ENCODE assay signal across 10 mouse cellular contexts in genomic region chr12:98342158-98342557, GRCm38 (mm10).
A peak's percentile ranks its signal among the peaks of the same experiment; 100 is the strongest.
DNase-seq lines count a peak whose midpoint lies in the region; ATAC-seq and TF ChIP-seq lines count a peak whose summit lies in the region.
"Had no signal": no experiment of that assay in that cellular context is flagged by ENCODE, and none has a peak within 500 bp of the region (broad histone marks: within the 10 kb centered on the region; RNA-seq: fewer than 3 reads in every experiment).

No protein-coding gene starts in this region.

- H3K27me3 ChIP-seq in thymus, adult 2 months (ENCODE audit: control insufficient read depth, insufficient read depth, low read length) = no peaks in the 10 kb centered on the region
- H3K27me3 ChIP-seq in limb, embryonic 11.5 days (ENCODE audit: control insufficient read depth, insufficient read depth, low read length) = no peaks in the 10 kb centered on the region
- H3K27me3 ChIP-seq in forebrain, embryonic 16.5 days (replicated peaks; ENCODE audit: control insufficient read depth, insufficient read depth, low read length) = no peaks in the 10 kb centered on the region
- H3K27me3 ChIP-seq: hindbrain, embryonic 15.5 days; neural tube, embryonic 13.5 days had no signal

- ATAC-seq in cerebellum, adult (ENCODE audit: insufficient number of reproducible peaks, low FRiP score, low TSS enrichment) = no peak
- ATAC-seq in limb, embryonic 11.5 days (ENCODE audit: insufficient number of reproducible peaks, low FRiP score, low TSS enrichment, low read depth) = no peak
- ATAC-seq in forebrain, embryonic 16.5 days = no peak

- H3K4me1 ChIP-seq in thymus, adult 2 months (replicated peaks; ENCODE audit: control insufficient read depth, insufficient read depth, low read length) = no peaks in the 10 kb centered on the region
- no peaks in the 10 kb centered on the region for H3K4me1 ChIP-seq in limb, embryonic 11.5 days (ENCODE audit: control insufficient read depth, insufficient read depth, low read length)
- H3K4me1 ChIP-seq in forebrain, embryonic 16.5 days (replicated peaks; ENCODE audit: control insufficient read depth, insufficient read depth, low read length) = no peaks in the 10 kb centered on the region
- H3K4me1 ChIP-seq: hindbrain, embryonic 15.5 days; neural tube, embryonic 13.5 days had no signal

- no peak overlapping the region for H3K4me2 ChIP-seq in limb, embryonic 11.5 days (ENCODE audit: low read depth, severe bottlenecking)
- H3K4me2 ChIP-seq in forebrain, embryonic 16.5 days (ENCODE audit: low read length) = no peak overlapping the region
- H3K4me2 ChIP-seq: hindbrain, embryonic 15.5 days; neural tube, embryonic 13.5 days had no signal

- peak; percentile 29 to 35 for DNase-seq in cerebellum, postnatal 10 days
- peak; percentile 55 for DNase-seq in thymus, adult 2 months
- DNase-seq in thymus, adult 18-20 months = no peak
- DNase-seq in limb, embryonic 11.5 days (ENCODE audit: low spot score) = peak; percentile 38
- DNase-seq in testis, postnatal 10 days (ENCODE audit: low spot score) = peak; percentile 47
- no peak for DNase-seq in left cerebral cortex, postnatal 36 days (ENCODE audit: low spot score in 2 of 2)

- H3K9ac ChIP-seq in limb, embryonic 11.5 days (ENCODE audit: low read length) = no peak overlapping the region
- H3K9ac ChIP-seq in forebrain, embryonic 16.5 days (replicated peaks; ENCODE audit: low read depth, low read length) = no peak overlapping the region
- H3K9ac ChIP-seq: hindbrain, embryonic 15.5 days; neural tube, embryonic 13.5 days had no signal

- 89% methylated on average over 2 of the region's 2 CpGs for WGBS in thymus, adult 2 months
- 71% methylated on average over 2 of the region's 2 CpGs for WGBS in limb, embryonic 11.5 days
- 98% methylated on average over 2 of the region's 2 CpGs for WGBS in forebrain, embryonic 16.5 days

- H3K9me3 ChIP-seq in limb, embryonic 11.5 days (ENCODE audit: control insufficient read depth, low read length) = no peaks in the 10 kb centered on the region
- H3K9me3 ChIP-seq in forebrain, embryonic 16.5 days (ENCODE audit: control insufficient read depth, low read length) = no peaks in the 10 kb centered on the region
- H3K9me3 ChIP-seq: hindbrain, embryonic 15.5 days; neural tube, embryonic 13.5 days had no signal

- H3K36me3 ChIP-seq in thymus, adult 2 months (ENCODE audit: control insufficient read depth, insufficient read depth, low read length) = no peaks in the 10 kb centered on the region
- no peaks in the 10 kb centered on the region for H3K36me3 ChIP-seq in limb, embryonic 11.5 days (ENCODE audit: control insufficient read depth, insufficient read depth, low read length)
- no peaks in the 10 kb centered on the region for H3K36me3 ChIP-seq in forebrain, embryonic 16.5 days (ENCODE audit: control insufficient read depth, insufficient read depth)
- H3K36me3 ChIP-seq: hindbrain, embryonic 15.5 days; neural tube, embryonic 13.5 days had no signal

- no peak overlapping the region for H3K27ac ChIP-seq in thymus, adult 2 months (ENCODE audit: control insufficient read depth, insufficient read depth, low read length)
- no peak overlapping the region for H3K27ac ChIP-seq in limb, embryonic 11.5 days (replicated peaks; ENCODE audit: low read depth, low read length)
- no peak overlapping the region for H3K27ac ChIP-seq in forebrain, embryonic 16.5 days (ENCODE audit: low read length)
- H3K27ac ChIP-seq: hindbrain, embryonic 15.5 days; neural tube, embryonic 13.5 days had no signal

- intact Hi-C loops in left cerebral cortex, postnatal 36 days (cut with DNase I) = loop anchor here (10.0 kb wide), 1 partner anchor 57 kb away; no protein-coding TSS in a partner anchor

- no peak for TF ChIP-seq CTCF in thymus, adult 2 months (IDR thresholded peaks at IDR 0.05; ENCODE audit: borderline replicate concordance, control insufficient read depth, extremely low read depth, insufficient read depth, low read length, poor library complexity)

- no peak for TF ChIP-seq POLR2A in thymus, adult 2 months (IDR thresholded peaks at IDR 0.05; ENCODE audit: control insufficient read depth, extremely low read depth, insufficient read depth, low read length, poor library complexity)

- H3K4me3 ChIP-seq in thymus, adult 2 months (ENCODE audit: control insufficient read depth, insufficient read depth, low read length) = no peak overlapping the region
- H3K4me3 ChIP-seq in limb, embryonic 11.5 days (ENCODE audit: low read depth, low read length) = no peak overlapping the region
- no peak overlapping the region for H3K4me3 ChIP-seq in forebrain, embryonic 16.5 days (replicated peaks; ENCODE audit: low read length)
- H3K4me3 ChIP-seq: hindbrain, embryonic 15.5 days; neural tube, embryonic 13.5 days had no signal

Comparison
In these comparisons a context has a peak if more than half of its experiments do, and no peak if none do; other contexts are left out.
1. DNase-seq: peak in cerebellum, postnatal 10 days (2 of 2), thymus, adult 2 months (single experiment), limb, embryonic 11.5 days (single experiment) and testis, postnatal 10 days (single experiment); none in thymus, adult 18-20 months (0 of 2) and left cerebral cortex, postnatal 36 days (0 of 2).